In the genomic region with DNA sequence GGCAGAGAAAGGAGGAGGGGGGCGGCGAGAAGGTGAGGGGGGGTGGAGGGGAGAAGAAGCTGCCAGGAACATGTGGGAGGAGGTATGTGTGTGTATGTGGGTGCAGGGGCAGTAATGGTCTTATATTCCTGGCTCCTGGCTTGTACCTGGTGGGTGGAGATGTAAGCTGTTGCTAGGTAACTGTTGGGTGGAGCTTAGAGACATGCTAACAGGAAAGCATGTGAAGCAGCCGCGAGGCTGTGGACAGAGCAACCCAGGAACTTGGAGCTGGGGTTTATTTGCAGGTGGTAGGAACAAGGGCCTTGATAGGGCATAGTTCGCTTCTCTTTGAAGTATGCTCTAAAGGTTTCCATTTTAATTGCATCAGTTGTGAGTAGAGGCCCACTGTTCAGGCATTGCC, we compare ENCODE assay signal across 28 mouse cellular contexts. TPM values are rescaled to one million over a fixed set of nuclear protein-coding genes. Genes with fewer than 3 reads are reported as not detected.
DNase-seq lines count a peak whose midpoint lies in the region; ATAC-seq and TF ChIP-seq lines count a peak whose summit lies in the region.
"Had no signal": no experiment of that assay in that cellular context is flagged by ENCODE, and none has a peak within 500 bp of the region (broad histone marks: within the 10 kb centered on the region; RNA-seq: fewer than 3 reads in every experiment).

No protein-coding gene starts in this region.

- no peaks in the 10 kb centered on the region for H3K9me3 ChIP-seq in kidney, embryonic 14.5 days (ENCODE audit: control insufficient read depth, low read length)
- H3K9me3 ChIP-seq in midbrain, embryonic 11.5 days (ENCODE audit: control insufficient read depth, low read length) = no peaks in the 10 kb centered on the region
- H3K9me3 ChIP-seq in midbrain, embryonic 14.5 days (ENCODE audit: control insufficient read depth, low read length) = peaks cover 4% of the 10 kb centered on the region; the same call in 1 of the 2 replicates
- no peaks in the 10 kb centered on the region for H3K9me3 ChIP-seq in intestine, embryonic 15.5 days
- no peaks in the 10 kb centered on the region; the same call in 1 of the 2 replicates for H3K9me3 ChIP-seq in hindbrain, postnatal 0 days (ENCODE audit: low read length)
- H3K9me3 ChIP-seq: heart, embryonic 13.5 days; midbrain, embryonic 15.5 days had no signal

- H3K27ac ChIP-seq in kidney, embryonic 14.5 days (ENCODE audit: low read depth, low read length) = no peak overlapping the region
- no peak overlapping the region for H3K27ac ChIP-seq in kidney, adult 2 months (ENCODE audit: insufficient read depth, low read depth, low read length)
- H3K27ac ChIP-seq in midbrain, embryonic 11.5 days (ENCODE audit: low read depth, low read length) = no peak overlapping the region
- H3K27ac ChIP-seq in midbrain, embryonic 14.5 days (replicated peaks; ENCODE audit: low read depth, low read length) = no peak overlapping the region
- H3K27ac ChIP-seq in intestine, embryonic 15.5 days = no peak overlapping the region
- no peak overlapping the region for H3K27ac ChIP-seq in hindbrain, postnatal 0 days
- H3K27ac ChIP-seq: heart, embryonic 13.5 days; hindbrain, embryonic 15.5 days; midbrain, embryonic 15.5 days had no signal

- TF ChIP-seq POLR2A in kidney, adult 2 months (IDR thresholded peaks at IDR 0.05; ENCODE audit: low read depth, low read length) = no peak

- H3K36me3 ChIP-seq in kidney, embryonic 14.5 days (ENCODE audit: control insufficient read depth, insufficient read depth, low read length) = no peaks in the 10 kb centered on the region
- no peaks in the 10 kb centered on the region for H3K36me3 ChIP-seq in kidney, adult 2 months (ENCODE audit: control insufficient read depth, insufficient read depth, low read length)
- no peaks in the 10 kb centered on the region for H3K36me3 ChIP-seq in midbrain, embryonic 11.5 days (ENCODE audit: control insufficient read depth, insufficient read depth, low read length)
- no peaks in the 10 kb centered on the region for H3K36me3 ChIP-seq in midbrain, embryonic 14.5 days (ENCODE audit: control insufficient read depth, insufficient read depth, low read length)
- no peaks in the 10 kb centered on the region for H3K36me3 ChIP-seq in intestine, embryonic 15.5 days
- H3K36me3 ChIP-seq in hindbrain, postnatal 0 days (ENCODE audit: insufficient read depth, low read length) = no peaks in the 10 kb centered on the region
- H3K36me3 ChIP-seq: G1E; heart, embryonic 13.5 days; hindbrain, embryonic 15.5 days; midbrain, embryonic 15.5 days had no signal

- no peak overlapping the region for H3K4me2 ChIP-seq in kidney, embryonic 14.5 days (replicated peaks; ENCODE audit: low read depth, low read length)
- H3K4me2 ChIP-seq in midbrain, embryonic 11.5 days = no peak overlapping the region
- H3K4me2 ChIP-seq in midbrain, embryonic 14.5 days (ENCODE audit: low read length) = no peak overlapping the region
- no peak overlapping the region for H3K4me2 ChIP-seq in intestine, embryonic 15.5 days (replicated peaks)
- no peak overlapping the region for H3K4me2 ChIP-seq in hindbrain, postnatal 0 days (ENCODE audit: low read depth, low read length)
- H3K4me2 ChIP-seq: heart, embryonic 13.5 days; hindbrain, embryonic 15.5 days; midbrain, embryonic 15.5 days had no signal

- H3K9ac ChIP-seq in kidney, embryonic 14.5 days (ENCODE audit: low read depth, low read length) = no peak overlapping the region
- no peak overlapping the region for H3K9ac ChIP-seq in midbrain, embryonic 11.5 days (ENCODE audit: low read length)
- no peak overlapping the region for H3K9ac ChIP-seq in midbrain, embryonic 14.5 days (replicated peaks; ENCODE audit: low read length)
- H3K9ac ChIP-seq in intestine, embryonic 15.5 days = no peak overlapping the region
- H3K9ac ChIP-seq in hindbrain, postnatal 0 days (replicated peaks; ENCODE audit: low read length) = no peak overlapping the region
- H3K9ac ChIP-seq: heart, embryonic 13.5 days; hindbrain, embryonic 15.5 days; liver, postnatal 0 days; midbrain, embryonic 15.5 days had no signal

- no peak for DNase-seq in kidney, adult 2 months
- DNase-seq in midbrain, embryonic 11.5 days (ENCODE audit: low spot score, missing footprints) = peak; percentile 57
- no peak for DNase-seq in midbrain, embryonic 14.5 days
- no peak for DNase-seq in hindbrain, postnatal 0 days (ENCODE audit: low spot score)
- DNase-seq in retina, embryonic 14.5 days (ENCODE audit: low spot score) = no peak
- DNase-seq: adrenal gland, adult 8-10 months; B cell, adult 2 months; cerebellum, adult 11-12 months; cerebellum, postnatal 36 days; gastrocnemius, postnatal 36 days; heart, postnatal 36 days; kidney, postnatal 10 days; layer of hippocampus, adult 9-11 months; liver; liver, postnatal 0 days; retina, postnatal 1 day had no signal

- no peaks in the 10 kb centered on the region for H3K27me3 ChIP-seq in kidney, embryonic 14.5 days (ENCODE audit: control insufficient read depth, insufficient read depth, low read length)
- no peaks in the 10 kb centered on the region for H3K27me3 ChIP-seq in kidney, adult 2 months (replicated peaks; ENCODE audit: control insufficient read depth, insufficient read depth, low read length)
- H3K27me3 ChIP-seq in midbrain, embryonic 11.5 days (ENCODE audit: control insufficient read depth, insufficient read depth, low read length) = no peaks in the 10 kb centered on the region
- H3K27me3 ChIP-seq in midbrain, embryonic 14.5 days (ENCODE audit: control insufficient read depth, insufficient read depth, low read length) = no peaks in the 10 kb centered on the region
- no peaks in the 10 kb centered on the region for H3K27me3 ChIP-seq in intestine, embryonic 15.5 days (replicated peaks)
- H3K27me3 ChIP-seq in hindbrain, postnatal 0 days (ENCODE audit: insufficient read depth, low read length) = no peaks in the 10 kb centered on the region
- H3K27me3 ChIP-seq: heart, embryonic 13.5 days; hindbrain, embryonic 15.5 days; midbrain, embryonic 15.5 days had no signal

- peaks cover 12% of the 10 kb centered on the region for H3K4me1 ChIP-seq in kidney, embryonic 14.5 days (ENCODE audit: control insufficient read depth, insufficient read depth, low read length)
- H3K4me1 ChIP-seq in kidney, adult 2 months (ENCODE audit: control insufficient read depth, insufficient read depth, low read length) = peaks cover 3% of the 10 kb centered on the region; the same call in 1 of the 2 replicates
- H3K4me1 ChIP-seq in midbrain, embryonic 11.5 days (ENCODE audit: control insufficient read depth, insufficient read depth, low read length) = no peaks in the 10 kb centered on the region
- H3K4me1 ChIP-seq in midbrain, embryonic 14.5 days (ENCODE audit: control insufficient read depth, insufficient read depth, low read length) = no peaks in the 10 kb centered on the region
- peaks cover 8% of the 10 kb centered on the region; the same call in 1 of the 2 replicates for H3K4me1 ChIP-seq in intestine, embryonic 15.5 days (replicated peaks)
- no peaks in the 10 kb centered on the region for H3K4me1 ChIP-seq in hindbrain, postnatal 0 days (ENCODE audit: insufficient read depth, low read length)
- H3K4me1 ChIP-seq: heart, embryonic 13.5 days; midbrain, embryonic 15.5 days had no signal

- no peak for TF ChIP-seq CTCF in kidney, adult 2 months (conservative IDR thresholded peaks at IDR 0.05; ENCODE audit: insufficient read depth, insufficient read length, low read depth, low read length)
- TF ChIP-seq CTCF in hindbrain, postnatal 0 days (IDR thresholded peaks at IDR 0.05; ENCODE audit: low read depth) = no peak

- no peak overlapping the region for H3K4me3 ChIP-seq in kidney, embryonic 14.5 days (ENCODE audit: low read length)
- no peak overlapping the region for H3K4me3 ChIP-seq in kidney, adult 2 months (ENCODE audit: insufficient read depth, low read depth, low read length)
- no peak overlapping the region for H3K4me3 ChIP-seq in midbrain, embryonic 11.5 days (ENCODE audit: low read depth, low read length)
- H3K4me3 ChIP-seq in midbrain, embryonic 14.5 days (replicated peaks; ENCODE audit: low read depth, low read length) = no peak overlapping the region
- H3K4me3 ChIP-seq in intestine, embryonic 15.5 days (replicated peaks) = no peak overlapping the region
- H3K4me3 ChIP-seq in hindbrain, postnatal 0 days (ENCODE audit: low read length) = no peak overlapping the region
- H3K4me3 ChIP-seq: heart, embryonic 13.5 days; hindbrain, embryonic 15.5 days; midbrain, embryonic 15.5 days had no signal

- ATAC-seq in kidney, embryonic 14.5 days (ENCODE audit: low FRiP score, low TSS enrichment) = peak; percentile 47; the same call in 1 of the 2 replicates
- ATAC-seq in midbrain, embryonic 11.5 days (ENCODE audit: low FRiP score) = no peak
- ATAC-seq in midbrain, embryonic 14.5 days (ENCODE audit: low FRiP score, low TSS enrichment) = no peak
- peak; percentile 83 for ATAC-seq in intestine, embryonic 15.5 days
- ATAC-seq in hindbrain, postnatal 0 days = no peak
- no peak for ATAC-seq in granulocyte monocyte progenitor cell, adult 5-6 weeks (replicated peaks; ENCODE audit: poor library complexity, severe bottlenecking)
- ATAC-seq: liver, postnatal 0 days; midbrain, embryonic 15.5 days had no signal

- 65% methylated on average over 5 of the region's 5 CpGs for WGBS in kidney, embryonic 14.5 days
- WGBS in kidney, adult 2 months = 60% methylated on average over 5 of the region's 5 CpGs
- WGBS in midbrain, embryonic 11.5 days = 71% methylated on average over 5 of the region's 5 CpGs
- WGBS in midbrain, embryonic 14.5 days = 75% methylated on average over 5 of the region's 5 CpGs
- WGBS in intestine, embryonic 15.5 days = 35% methylated on average over 4 of the region's 5 CpGs
- WGBS in hindbrain, postnatal 0 days = 64% methylated on average over 5 of the region's 5 CpGs

RNA-seq across cellular contexts. Expression of gene Trim42, which starts 28.0 kb away (rescaled TPM):
- not detected in 2 replicates for polyA plus RNA-seq in kidney, embryonic 14.5 days (2014; fragmentation: Nextera tagmentation; extraction: Ambion mirVana)
- not detected in 2 replicates for polyA plus RNA-seq in kidney, adult 2 months (2012; rRNA removed)
- polyA plus RNA-seq in midbrain, embryonic 11.5 days (2014; fragmentation: Nextera tagmentation; extraction: Ambion mirVana) = not detected in 2 replicates
- polyA plus RNA-seq in midbrain, embryonic 14.5 days (2014; fragmentation: Nextera tagmentation; extraction: Ambion mirVana) = not detected in 2 replicates
- polyA plus RNA-seq in intestine, embryonic 15.5 days (2015; fragmentation: Nextera tagmentation; extraction: Ambion mirVana) = not detected in 2 replicates
- not detected in 2 replicates for total RNA-seq in hindbrain, postnatal 0 days (2014; rRNA removed)
- not detected in 2 replicates for polyA plus RNA-seq in hindbrain, postnatal 0 days (2015; fragmentation: Nextera tagmentation; extraction: Ambion mirVana)
- not detected in 2 replicates for total RNA-seq in granulocyte monocyte progenitor cell, adult 5-6 weeks (2014; fragmentation: Nextera tagmentation)
- total RNA-seq in granulocyte monocyte progenitor cell, adult 5-6 weeks (2017) = not detected in 2 replicates
- total RNA-seq: adrenal gland, adult 8-10 months; G1E; gastrocnemius, postnatal 36 days; heart, postnatal 36 days; left cerebral cortex, postnatal 14 days; megakaryocyte progenitor cell, adult 5-6 weeks; neutrophil, adult 5-6 weeks had no signal
- polyA plus RNA-seq: frontal cortex, adult 2 months; G1E; heart, embryonic 13.5 days; hindbrain, embryonic 15.5 days; liver, postnatal 0 days; midbrain, embryonic 15.5 days; small intestine, adult 2 months had no signal

Comparison
In these comparisons a context has a peak if more than half of its experiments do, and no peak if none do; other contexts are left out.
1. ATAC-seq: peak in kidney, embryonic 14.5 days (single experiment) and intestine, embryonic 15.5 days (single experiment); none in midbrain, embryonic 11.5 days (single experiment), midbrain, embryonic 14.5 days (single experiment), hindbrain, postnatal 0 days (single experiment) and granulocyte monocyte progenitor cell, adult 5-6 weeks (single experiment).